Mouse (Mus musculus) E14TG2a.4 (cell line): Measurements from ENCODE around the gene Ankrd42.

ENCODE experiments used
- CTCF ChIP-seq: conservative IDR thresholded peaks from 2 replicates; pipeline ENCODE4 v1.5.1; 2014; ENCODE audit warnings: low read length
- NANOG ChIP-seq: IDR thresholded peaks from 2 replicates; pipeline ENCODE4 v1.6.1; 2014; ENCODE audit warnings: borderline replicate concordance, low read length, mixed read lengths
- POU5F1 ChIP-seq: IDR thresholded peaks from 2 replicates; pipeline ENCODE4 v1.6.1; 2014; ENCODE audit warnings: low read length, borderline replicate concordance

- TF ChIP-seq CTCF (no peak), NANOG (no peak), POU5F1 (no peak)
These were observed 86.5 kb downstream of the Ankrd42 start for GRCm38 (mm10) chr7:92550248-92550989.
